Mouse (Mus musculus): Measurements from ENCODE around the gene Dab2.

- TF ChIP-seq CTCF (IDR thresholded peaks at IDR 0.05; ENCODE audit: extremely low read depth, insufficient read depth, low read length), result no peak
- no peak for TF ChIP-seq POLR2A (IDR thresholded peaks at IDR 0.05; ENCODE audit: extremely low read depth, insufficient read depth, low read length)
These were observed 85.7 kb downstream of the Dab2 start for GRCm38 (mm10) chr15:6385241-6385640.
